12 mouse cellular contexts compared by ENCODE assay signal in the genomic region with DNA sequence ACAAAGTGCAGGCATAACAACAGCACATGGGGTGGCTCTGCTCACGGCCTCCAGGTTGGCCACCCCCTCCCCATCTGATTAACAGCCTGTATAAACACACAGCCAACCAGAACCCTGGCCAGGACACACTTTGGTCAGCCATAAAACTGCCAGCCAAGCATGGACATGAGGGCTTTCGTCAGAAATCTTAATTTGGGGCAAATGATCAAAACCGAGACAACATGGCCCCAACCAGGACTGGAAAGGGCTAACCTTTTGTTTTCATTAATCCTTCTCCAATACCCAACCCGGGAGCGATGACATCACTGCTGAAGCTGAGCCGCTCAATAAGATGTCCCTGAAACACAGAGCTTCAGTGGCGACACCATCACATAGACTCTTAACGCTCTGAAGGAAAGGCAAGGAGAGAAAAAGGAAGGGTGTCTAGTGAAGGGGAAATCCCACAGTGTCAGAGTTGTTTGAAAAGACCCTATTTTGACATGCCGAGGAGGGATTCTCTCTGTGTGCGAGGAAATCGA.
A peak's percentile ranks its signal among the peaks of the same experiment; 100 is the strongest.
DNase-seq lines count a peak whose midpoint lies in the region; ATAC-seq and TF ChIP-seq lines count a peak whose summit lies in the region.
"Had no signal": no experiment of that assay in that cellular context is flagged by ENCODE, and none has a peak within 500 bp of the region (broad histone marks: within the 10 kb centered on the region; RNA-seq: fewer than 3 reads in every experiment).

No protein-coding gene starts in this region.

- no peaks in the 10 kb centered on the region for H3K27me3 ChIP-seq in kidney, adult 2 months (replicated peaks; ENCODE audit: control insufficient read depth, insufficient read depth, low read length)
- no peaks in the 10 kb centered on the region for H3K27me3 ChIP-seq in embryonic facial prominence, embryonic 14.5 days (replicated peaks; ENCODE audit: control insufficient read depth, insufficient read depth, low read length)
- no peaks in the 10 kb centered on the region for H3K27me3 ChIP-seq in limb, embryonic 10.5 days (ENCODE audit: low read depth, poor library complexity, severe bottlenecking)

- no peaks in the 10 kb centered on the region for H3K36me3 ChIP-seq in kidney, adult 2 months (ENCODE audit: control insufficient read depth, insufficient read depth, low read length)
- H3K36me3 ChIP-seq in embryonic facial prominence, embryonic 14.5 days (ENCODE audit: control insufficient read depth, insufficient read depth, low read length), result no peaks in the 10 kb centered on the region
- H3K36me3 ChIP-seq in limb, embryonic 10.5 days, result no peaks in the 10 kb centered on the region

- no peak overlapping the region for H3K9ac ChIP-seq in embryonic facial prominence, embryonic 14.5 days (ENCODE audit: low read depth, low read length)

- 53% methylated on average over 11 of the region's 11 CpGs for WGBS in kidney, adult 2 months
- WGBS in embryonic facial prominence, embryonic 14.5 days, result 58% methylated on average over 11 of the region's 11 CpGs
- 33% methylated on average over 11 of the region's 11 CpGs for whole genome bisulfite sequencing in limb, embryonic 10.5 days

- no peak for ATAC-seq in embryonic facial prominence, embryonic 14.5 days (ENCODE audit: low read depth)
- ATAC-seq in neutrophil, adult 5-6 weeks (ENCODE audit: extremely low read depth, insufficient number of reproducible peaks, low FRiP score, poor library complexity, severe bottlenecking), result peak; percentile 26; the same call in 1 of the 2 replicates

- no peaks in the 10 kb centered on the region for H3K9me3 ChIP-seq in embryonic facial prominence, embryonic 14.5 days (ENCODE audit: control insufficient read depth, low read length)
- no peaks in the 10 kb centered on the region for H3K9me3 ChIP-seq in limb, embryonic 10.5 days (replicated peaks)

- H3K4me2 ChIP-seq in embryonic facial prominence, embryonic 14.5 days (ENCODE audit: low read depth, low read length), result no peak overlapping the region

- TF ChIP-seq CTCF in kidney, adult 2 months (conservative IDR thresholded peaks at IDR 0.05; ENCODE audit: insufficient read depth, insufficient read length, low read depth, low read length), result no peak

- no peaks in the 10 kb centered on the region for H3K4me1 ChIP-seq in kidney, adult 2 months (ENCODE audit: control insufficient read depth, insufficient read depth, low read length)
- peaks cover 26% of the 10 kb centered on the region for H3K4me1 ChIP-seq in embryonic facial prominence, embryonic 14.5 days (ENCODE audit: control insufficient read depth, insufficient read depth, low read length)
- H3K4me1 ChIP-seq in limb, embryonic 10.5 days, result peaks cover 76% of the 10 kb centered on the region

- DNase-seq in kidney, postnatal 36 days, result peak; percentile 9 to 19
- no peak for DNase-seq in kidney, adult 2 months
- no peak for DNase-seq in embryonic facial prominence, embryonic 14.5 days (ENCODE audit: low spot score)
- DNase-seq in limb, embryonic 10.5 days (ENCODE audit: low spot score), result peak; percentile 65
- DNase-seq in urinary bladder, postnatal 14 days (ENCODE audit: low spot score), result no peak
- no peak for DNase-seq in urinary bladder, postnatal 10 days (ENCODE audit: low spot score)
- DNase-seq in gastrocnemius, postnatal 36 days, result no peak
- DNase-seq: adrenal gland, adult 2 months; cerebellum, adult 8-10 months; lung, adult 18-20 months; thymus, postnatal 36 days had no signal

- intact Hi-C loops in gastrocnemius, postnatal 36 days (cut with DNase I), result no loop called here

- H3K4me3 ChIP-seq in kidney, adult 2 months (ENCODE audit: insufficient read depth, low read depth, low read length), result no peak overlapping the region
- no peak overlapping the region for H3K4me3 ChIP-seq in embryonic facial prominence, embryonic 14.5 days (ENCODE audit: low read depth, low read length)
- H3K4me3 ChIP-seq in limb, embryonic 10.5 days, result no peak overlapping the region

- H3K27ac ChIP-seq in kidney, adult 2 months (ENCODE audit: insufficient read depth, low read depth, low read length), result no peak overlapping the region
- H3K27ac ChIP-seq in embryonic facial prominence, embryonic 14.5 days (replicated peaks; ENCODE audit: low read depth, low read length), result peak overlapping the region; percentile 84
- H3K27ac ChIP-seq in limb, embryonic 10.5 days, result peak overlapping the region; percentile 84

- no peak for TF ChIP-seq POLR2A in kidney, adult 2 months (IDR thresholded peaks at IDR 0.05; ENCODE audit: low read depth, low read length)

Comparison
In these comparisons a context has a peak if more than half of its experiments do, and no peak if none do; other contexts are left out.
1. DNase-seq: peak in kidney, postnatal 36 days (2 of 2) and limb, embryonic 10.5 days (single experiment); none in kidney, adult 2 months (single experiment), embryonic facial prominence, embryonic 14.5 days (single experiment), urinary bladder, postnatal 14 days (single experiment), urinary bladder, postnatal 10 days (single experiment) and gastrocnemius, postnatal 36 days (0 of 2).